Mouse (Mus musculus): ENCODE measurements around the gene Oxct2a. TPM values are rescaled to one million over a fixed set of nuclear protein-coding genes. Genes with fewer than 3 reads are reported as not detected.
A peak's percentile ranks its signal among the peaks of the same experiment; 100 is the strongest.
"Not testable (repeated sequence)": the region's sequence is repeated elsewhere in the genome, so short reads cannot be mapped to it uniquely, and the experiment has no call there.

The Oxct2a gene
- polyA plus RNA-seq, 1 experiment from 2014 or later = not detected

- Histone ChIP-seq H3K4me1 (ENCODE audit: control insufficient read depth, insufficient read depth, low read length) (no peaks in the 10 kb centered on the region), H3K9ac (ENCODE audit: low read length) (no peak overlapping the region), H3K36me3 (ENCODE audit: control insufficient read depth, insufficient read depth, low read length) (peaks cover 48% of the 10 kb centered on the region), H3K27me3 (ENCODE audit: control insufficient read depth, insufficient read depth, low read length) (no peaks in the 10 kb centered on the region), H3K4me3 (ENCODE audit: low read depth, low read length) (no peak overlapping the region), H3K27ac (ENCODE audit: low read depth, low read length) (no peak overlapping the region), H3K9me3 (ENCODE audit: control insufficient read depth, low read length) (no peaks in the 10 kb centered on the region), H3K4me2 (ENCODE audit: low read depth) (no peak overlapping the region)
- no peak for DNase-seq (ENCODE audit: low spot score)
- no peak for ATAC-seq (ENCODE audit: insufficient read depth, low FRiP score, low TSS enrichment)
- WGBS = 87% methylated on average over 7 of the region's 7 CpGs
Measured at GRCm38 (mm10) chr4:123292989-123293388, 30.4 kb downstream of the Oxct2a start.

DNA sequence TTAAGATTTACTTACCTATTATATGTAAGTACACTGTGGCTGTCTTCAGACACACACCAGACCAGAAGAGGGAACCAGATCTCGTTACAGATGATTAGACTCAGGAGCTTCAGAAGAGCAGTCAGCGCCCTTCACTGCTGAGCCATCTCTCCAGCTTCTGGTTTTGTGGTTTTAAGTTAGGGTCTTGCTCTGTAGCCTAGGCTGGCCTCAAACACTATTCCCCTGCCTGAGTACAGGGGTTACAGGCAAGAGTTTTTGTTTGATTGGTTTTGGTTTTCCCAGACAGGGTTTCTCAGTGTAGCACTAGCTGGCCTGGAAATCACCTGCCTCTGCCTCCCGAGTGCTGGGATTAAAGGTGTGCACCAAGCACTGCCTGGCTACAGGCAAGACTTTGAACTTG, 31.0 kb downstream of the Oxct2a start:
- DNase-seq (ENCODE audit: low spot score) (no peak), ATAC-seq (ENCODE audit: insufficient read depth, low FRiP score, low TSS enrichment) (no peak)
- Histone ChIP-seq H3K9ac (ENCODE audit: low read length) (no peak overlapping the region), H3K27me3 (ENCODE audit: control insufficient read depth, insufficient read depth, low read length) (no peaks in the 10 kb centered on the region), H3K36me3 (ENCODE audit: control insufficient read depth, insufficient read depth, low read length) (peaks cover 49% of the 10 kb centered on the region), H3K4me2 (ENCODE audit: low read depth) (no peak overlapping the region), H3K9me3 (ENCODE audit: control insufficient read depth, low read length) (no peaks in the 10 kb centered on the region), H3K27ac (ENCODE audit: low read depth, low read length) (no peak overlapping the region), H3K4me1 (ENCODE audit: control insufficient read depth, insufficient read depth, low read length) (no peaks in the 10 kb centered on the region), H3K4me3 (ENCODE audit: low read depth, low read length) (no peak overlapping the region)
- WGBS = 96% methylated on average over 3 of the region's 3 CpGs

- no peak for ATAC-seq (ENCODE audit: insufficient read depth, low FRiP score, low TSS enrichment)
- Histone ChIP-seq H3K27ac (ENCODE audit: low read depth, low read length) (no peak overlapping the region), H3K9me3 (ENCODE audit: control insufficient read depth, low read length) (no peaks in the 10 kb centered on the region), H3K36me3 (ENCODE audit: control insufficient read depth, insufficient read depth, low read length) (peaks cover 30% of the 10 kb centered on the region), H3K27me3 (ENCODE audit: control insufficient read depth, insufficient read depth, low read length) (no peaks in the 10 kb centered on the region), H3K4me2 (ENCODE audit: low read depth) (no peak overlapping the region), H3K4me3 (ENCODE audit: low read depth, low read length) (no peak overlapping the region), H3K9ac (ENCODE audit: low read length) (no peak overlapping the region), H3K4me1 (ENCODE audit: control insufficient read depth, insufficient read depth, low read length) (peaks cover 15% of the 10 kb centered on the region)
- DNase-seq (ENCODE audit: low spot score) = no peak
- WGBS = 85% methylated on average over 12 of the region's 12 CpGs
Measured at GRCm38 (mm10) chr4:123289038-123289437, 34.4 kb downstream of the Oxct2a start.

GRCm38 (mm10) chr4:123286790-123287189, 36.6 kb downstream of the Oxct2a start:
- Histone ChIP-seq H3K4me1 (ENCODE audit: control insufficient read depth, insufficient read depth, low read length) (peaks cover 19% of the 10 kb centered on the region), H3K27me3 (ENCODE audit: control insufficient read depth, insufficient read depth, low read length) (no peaks in the 10 kb centered on the region), H3K27ac (ENCODE audit: low read depth, low read length) (no peak overlapping the region), H3K9ac (ENCODE audit: low read length) (no peak overlapping the region), H3K4me2 (ENCODE audit: low read depth) (no peak overlapping the region), H3K36me3 (ENCODE audit: control insufficient read depth, insufficient read depth, low read length) (peaks cover 18% of the 10 kb centered on the region), H3K4me3 (ENCODE audit: low read depth, low read length) (no peak overlapping the region), H3K9me3 (ENCODE audit: control insufficient read depth, low read length) (no peaks in the 10 kb centered on the region)
- DNase-seq (ENCODE audit: low spot score) (no peak), ATAC-seq (ENCODE audit: insufficient read depth, low FRiP score, low TSS enrichment) (no peak)
- 94% methylated on average over 2 of the region's 2 CpGs for WGBS

- H3K4me1 ChIP-seq (ENCODE audit: control insufficient read depth, insufficient read depth, low read length) = peaks cover 19% of the 10 kb centered on the region
- H3K27me3 ChIP-seq (ENCODE audit: control insufficient read depth, insufficient read depth, low read length) = no peaks in the 10 kb centered on the region
- ATAC-seq (ENCODE audit: insufficient read depth, low FRiP score, low TSS enrichment) (no peak), DNase-seq (ENCODE audit: low spot score) (no peak)
- 80% methylated on average over 6 of the region's 6 CpGs for WGBS
- no peaks in the 10 kb centered on the region for H3K9me3 ChIP-seq (ENCODE audit: control insufficient read depth, low read length)
- H3K36me3 ChIP-seq (ENCODE audit: control insufficient read depth, insufficient read depth, low read length) = peaks cover 14% of the 10 kb centered on the region
- H3K4me3 ChIP-seq (ENCODE audit: low read depth, low read length) = peak overlapping the region; percentile 60
- peak overlapping the region; percentile 26; the same call in 1 of the 2 replicates for H3K9ac ChIP-seq (ENCODE audit: low read length)
- peak overlapping the region; percentile 88 for H3K4me2 ChIP-seq (ENCODE audit: low read depth)
- no peak overlapping the region for H3K27ac ChIP-seq (ENCODE audit: low read depth, low read length)
Measured at GRCm38 (mm10) chr4:123284731-123285624, 38.5 kb downstream of the Oxct2a start.

DNA sequence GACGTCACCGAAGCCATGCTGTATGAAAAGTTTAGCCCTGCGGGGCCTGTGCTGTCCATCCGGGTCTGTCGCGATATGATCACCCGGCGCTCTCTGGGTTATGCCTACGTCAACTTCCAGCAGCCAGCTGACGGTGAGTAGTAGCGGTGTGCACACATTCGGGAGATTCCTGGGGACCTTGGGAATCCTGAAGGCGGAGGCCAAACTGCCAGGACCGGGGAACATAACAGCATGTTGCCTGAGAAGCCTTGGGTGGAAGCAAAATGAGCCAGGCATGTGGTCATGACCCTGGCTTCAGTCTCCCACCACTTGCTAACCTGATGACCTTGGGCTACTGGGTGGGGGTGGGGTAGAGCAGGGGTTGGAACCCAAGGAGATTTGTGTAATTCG, 39.8 kb downstream of the Oxct2a start:
- not testable (repeated sequence) for H3K27ac ChIP-seq (ENCODE audit: low read depth, low read length); H3K27me3 ChIP-seq (ENCODE audit: control insufficient read depth, insufficient read depth, low read length); ATAC-seq (ENCODE audit: insufficient read depth, low FRiP score, low TSS enrichment); H3K36me3 ChIP-seq (ENCODE audit: control insufficient read depth, insufficient read depth, low read length); H3K9me3 ChIP-seq (ENCODE audit: control insufficient read depth, low read length)
- H3K4me1 ChIP-seq (ENCODE audit: control insufficient read depth, insufficient read depth, low read length) = peaks cover 19% of the 10 kb centered on the region
- H3K4me2 ChIP-seq (ENCODE audit: low read depth) = peak overlapping the region; percentile 88
- H3K4me3 ChIP-seq (ENCODE audit: low read depth, low read length) = peak overlapping the region; percentile 60
- peak; percentile 20 for DNase-seq (ENCODE audit: low spot score)
- peak overlapping the region; percentile 63 for H3K9ac ChIP-seq (ENCODE audit: low read length)
- WGBS = 0% methylated on average over 14 of the region's 15 CpGs

- not testable (repeated sequence) for H3K27ac ChIP-seq (ENCODE audit: low read depth, low read length); H3K9me3 ChIP-seq (ENCODE audit: control insufficient read depth, low read length); H3K36me3 ChIP-seq (ENCODE audit: control insufficient read depth, insufficient read depth, low read length); H3K27me3 ChIP-seq (ENCODE audit: control insufficient read depth, insufficient read depth, low read length)
- under 1% methylated on average over 39 of the region's 55 CpGs for WGBS
- Histone ChIP-seq H3K4me2 (ENCODE audit: low read depth) (peak overlapping the region; percentile 88), H3K4me3 (ENCODE audit: low read depth, low read length) (peak overlapping the region; percentile 60), H3K4me1 (ENCODE audit: control insufficient read depth, insufficient read depth, low read length) (peaks cover 19% of the 10 kb centered on the region), H3K9ac (ENCODE audit: low read length) (peak overlapping the region; percentile 63)
- ATAC-seq (ENCODE audit: insufficient read depth, low FRiP score, low TSS enrichment) (peak; percentile 76), DNase-seq (ENCODE audit: low spot score) (peak; percentile 53)
Measured at GRCm38 (mm10) chr4:123282915-123283674, 40.3 kb downstream of the Oxct2a start.

GRCm38 (mm10) chr4:123282500-123282899, 40.9 kb downstream of the Oxct2a start:
- H3K36me3 ChIP-seq (ENCODE audit: control insufficient read depth, insufficient read depth, low read length) = peaks cover 6% of the 10 kb centered on the region; the same call in 1 of the 2 replicates
- no peaks in the 10 kb centered on the region for H3K27me3 ChIP-seq (ENCODE audit: control insufficient read depth, insufficient read depth, low read length)
- ATAC-seq (ENCODE audit: insufficient read depth, low FRiP score, low TSS enrichment) = peak; percentile 87
- peak overlapping the region; percentile 88 for H3K4me2 ChIP-seq (ENCODE audit: low read depth)
- H3K9me3 ChIP-seq (ENCODE audit: control insufficient read depth, low read length) = no peaks in the 10 kb centered on the region
- H3K4me3 ChIP-seq (ENCODE audit: low read depth, low read length) = peak overlapping the region; percentile 60
- H3K27ac ChIP-seq (ENCODE audit: low read depth, low read length) = no peak overlapping the region
- under 1% methylated on average over 25 of the region's 25 CpGs for WGBS
- peak; percentile 93 for DNase-seq (ENCODE audit: low spot score)
- peak overlapping the region; percentile 63 for H3K9ac ChIP-seq (ENCODE audit: low read length)
- H3K4me1 ChIP-seq (ENCODE audit: control insufficient read depth, insufficient read depth, low read length) = peaks cover 19% of the 10 kb centered on the region

Measured in neural tube, embryonic 11.5 days (tissue).